Mouse (Mus musculus) CH12.LX (cell line): Measurements from ENCODE around the gene Calm4.

Source experiments
- CTCF ChIP-seq, 2 experiments: IDR thresholded peaks in 1 of 2; conservative IDR thresholded peaks in 1 of 2; 2 replicates each; pipeline ENCODE4 v1.5.1; 2011 to 2012; ENCODE audit warnings: low read depth in 2 of 2, low read length in 2 of 2, improper control_type of control experiment in 1 of 2, inconsistent platforms in 1 of 2, mild to moderate bottlenecking in 1 of 2, moderate library complexity in 1 of 2
- RAD21 ChIP-seq: IDR thresholded peaks from 2 replicates; pipeline ENCODE4 v1.6.1; 2011; ENCODE audit warnings: low read depth, mild to moderate bottlenecking, low read length, improper control_type of control experiment, moderate library complexity

DNA sequence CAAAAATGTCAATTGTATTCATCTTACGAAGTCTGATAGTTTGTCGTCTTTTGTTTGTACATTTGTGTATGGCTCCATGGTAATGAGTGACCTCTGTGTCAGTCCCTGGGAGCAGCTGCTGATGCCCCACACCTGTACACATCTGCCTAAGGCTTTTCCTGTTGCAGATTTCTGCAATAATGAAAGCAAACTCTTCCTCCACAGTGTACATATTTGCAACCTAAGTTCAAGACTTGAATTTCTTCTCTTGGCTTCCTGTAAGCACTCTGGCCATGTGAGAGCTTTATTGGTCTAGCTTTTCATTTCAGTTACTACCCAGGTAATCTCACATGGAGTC is 18.8 kb upstream of the Calm4 start:
- TF ChIP-seq RAD21 (no peak), CTCF (conservative IDR thresholded peaks at IDR 0.05 in 1 of 2, IDR thresholded peaks at IDR 0.05 in 1 of 2; ENCODE audit: low read depth in 2 of 2, low read length in 2 of 2) (no peak)
